Mouse (Mus musculus): ENCODE data around the gene Neu2.

GRCm38 (mm10) chr1:87493542-87493941 lies 16.1 kb upstream of the Neu2 start:
- TF ChIP-seq CTCF (IDR thresholded peaks at IDR 0.05; ENCODE audit: extremely low read depth, insufficient read depth, low read length) (no peak), POLR2A (IDR thresholded peaks at IDR 0.05; ENCODE audit: extremely low read depth, insufficient read depth, low read length) (no peak)
